In the genomic region with DNA sequence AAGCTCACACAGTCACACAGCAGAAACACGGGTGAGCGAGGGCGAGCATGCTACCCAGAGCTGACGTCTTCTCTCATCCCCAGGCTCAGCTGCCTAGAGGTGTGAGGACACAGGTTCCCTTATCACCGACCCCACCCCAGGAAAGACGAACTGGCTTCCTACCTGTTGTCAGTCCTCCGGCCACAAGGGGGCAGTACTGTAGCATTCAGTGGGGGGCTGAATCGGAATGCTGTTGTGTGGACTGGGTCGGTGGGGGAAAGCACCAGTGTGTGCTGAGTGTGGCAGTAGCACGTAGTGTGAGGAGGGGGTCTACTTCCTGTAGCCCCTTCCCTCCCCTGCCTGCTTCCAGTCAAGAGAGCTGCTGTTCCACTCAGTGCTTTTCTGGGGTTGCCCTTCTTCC, we compare ENCODE assay signal across 10 mouse cellular contexts. TPM values are rescaled to one million over a fixed set of nuclear protein-coding genes. Genes with fewer than 3 reads are reported as not detected.
DNase-seq lines count a peak whose midpoint lies in the region; ATAC-seq and TF ChIP-seq lines count a peak whose summit lies in the region.
"Had no signal": no experiment of that assay in that cellular context is flagged by ENCODE, and none has a peak within 500 bp of the region (broad histone marks: within the 10 kb centered on the region; RNA-seq: fewer than 3 reads in every experiment).

No protein-coding gene starts in this region.

- peaks cover 30% of the 10 kb centered on the region for H3K4me1 ChIP-seq in E14TG2a.4 (replicated peaks; ENCODE audit: low read depth, low read length)
- H3K4me1 ChIP-seq in lung, embryonic 14.5 days (ENCODE audit: insufficient read depth) = peaks cover 9% of the 10 kb centered on the region; the same call in 1 of the 2 replicates

- peaks cover 8% of the 10 kb centered on the region; the same call in 1 of the 2 replicates for H3K27me3 ChIP-seq in E14TG2a.4 (ENCODE audit: insufficient read depth, low read length)
- H3K27me3 ChIP-seq in lung, embryonic 14.5 days (ENCODE audit: insufficient read depth, low read length) = no peaks in the 10 kb centered on the region
- H3K27me3 ChIP-seq: midbrain, embryonic 12.5 days had no signal

- 30% methylated on average over 10 of the region's 10 CpGs for WGBS in lung, embryonic 14.5 days

- no peak overlapping the region for H3K27ac ChIP-seq in lung, embryonic 14.5 days (ENCODE audit: low read depth)
- H3K27ac ChIP-seq: midbrain, embryonic 12.5 days had no signal

- H3K36me3 ChIP-seq in E14TG2a.4 (ENCODE audit: insufficient read depth, low read length) = no peaks in the 10 kb centered on the region
- no peaks in the 10 kb centered on the region for H3K36me3 ChIP-seq in lung, embryonic 14.5 days (ENCODE audit: insufficient read depth)
- H3K36me3 ChIP-seq: midbrain, embryonic 12.5 days had no signal

- no peaks in the 10 kb centered on the region for H3K9me3 ChIP-seq in E14TG2a.4 (ENCODE audit: low read length)
- no peaks in the 10 kb centered on the region for H3K9me3 ChIP-seq in lung, embryonic 14.5 days (ENCODE audit: low read depth, low read length)
- H3K9me3 ChIP-seq: midbrain, embryonic 12.5 days had no signal

- no peak overlapping the region for H3K4me2 ChIP-seq in lung, embryonic 14.5 days
- H3K4me2 ChIP-seq: midbrain, embryonic 12.5 days had no signal

- no peak overlapping the region for H3K4me3 ChIP-seq in E14TG2a.4 (replicated peaks; ENCODE audit: low read length)
- H3K4me3 ChIP-seq in lung, embryonic 14.5 days (ENCODE audit: low read depth, low read length) = no peak overlapping the region
- H3K4me3 ChIP-seq: midbrain, embryonic 12.5 days had no signal

- TF ChIP-seq CTCF in E14TG2a.4 (conservative IDR thresholded peaks at IDR 0.05; ENCODE audit: low read length) = peak; percentile 75
- peak; percentile 92 for TF ChIP-seq CTCF in lung, embryonic 14.5 days (IDR thresholded peaks at IDR 0.05; ENCODE audit: low read depth)

- peak; percentile 42 for DNase-seq in layer of hippocampus, adult 11-12 months (ENCODE audit: low spot score)
- DNase-seq in layer of hippocampus, postnatal 36 days = no peak
- peak; percentile 21 for DNase-seq in adrenal gland, adult 8-10 months
- peak; percentile 12 to 20 for DNase-seq in gastrocnemius, adult 8-10 months (ENCODE audit: low spot score in 2 of 2)
- peak; percentile 65 for DNase-seq in lung, embryonic 14.5 days
- peak; percentile 51 to 83 for DNase-seq in spleen, postnatal 4 days (ENCODE audit: low spot score in 2 of 2)

- no peak for ATAC-seq in lung, embryonic 14.5 days (ENCODE audit: insufficient read depth)
- no peak for ATAC-seq in erythroid progenitor cell, adult 5-6 weeks (replicated peaks; ENCODE audit: low FRiP score, poor library complexity, severe bottlenecking)

- no peak overlapping the region for H3K9ac ChIP-seq in lung, embryonic 14.5 days
- H3K9ac ChIP-seq: midbrain, embryonic 12.5 days had no signal

RNA-seq across cellular contexts. Expression of gene Fam163b, which starts 16.3 kb away (rescaled TPM):
- total RNA-seq in layer of hippocampus, postnatal 36 days (2021) = 100 to 1,000 TPM; 107 to 130 TPM
- 1 to 10 TPM; 2.5 to 4.4 (median 3.5) TPM for total RNA-seq in adrenal gland, adult 8-10 months (2022)
- under 1 TPM in 1 of 4 experiments, not detected in 3; 0.08 TPM for total RNA-seq in gastrocnemius, adult 8-10 months (2022)
- 0.61 and 0.70 TPM in 2 replicates for polyA plus RNA-seq in lung, embryonic 14.5 days (2014; fragmentation: Nextera tagmentation; extraction: Ambion mirVana)
- not detected in 2 replicates for total RNA-seq in erythroid progenitor cell, adult 5-6 weeks (2015; ENCODE audit: low replicate concordance)
- not detected in 2 replicates for total RNA-seq in erythroid progenitor cell, adult 5-6 weeks (2017; ENCODE audit: low replicate concordance)
- total RNA-seq: gastrocnemius, postnatal 36 days had no signal

RNA-seq across cellular contexts. Expression of gene Dbh, which starts 39.1 kb away (rescaled TPM):
- under 1 TPM; 0.25 to 0.48 TPM for total RNA-seq in layer of hippocampus, postnatal 36 days (2021)
- total RNA-seq in adrenal gland, adult 8-10 months (2022) = 100 to 1,000 TPM; 394 to 536 (median 504) TPM
- not detected for total RNA-seq in gastrocnemius, adult 8-10 months (2022)
- polyA plus RNA-seq in lung, embryonic 14.5 days (2014; fragmentation: Nextera tagmentation; extraction: Ambion mirVana) = 0.20 and 0.75 TPM in 2 replicates
- total RNA-seq in erythroid progenitor cell, adult 5-6 weeks (2015; ENCODE audit: low replicate concordance) = not detected in 2 replicates
- total RNA-seq in erythroid progenitor cell, adult 5-6 weeks (2017; ENCODE audit: low replicate concordance) = not detected in 2 replicates
- total RNA-seq: gastrocnemius, postnatal 36 days had no signal

RNA-seq across cellular contexts. Expression of gene Adamtsl2, which starts 46.8 kb away (rescaled TPM):
- 10 to 100 TPM; 10.5 to 12.3 TPM for total RNA-seq in layer of hippocampus, postnatal 36 days (2021)
- total RNA-seq in adrenal gland, adult 8-10 months (2022) = 10 to 100 TPM; 14.3 to 24.8 (median 19.3) TPM
- 1 to 10 TPM in 3 of 4 experiments, under 1 TPM in 1; 0.99 to 2.2 (median 1.5) TPM for total RNA-seq in gastrocnemius, adult 8-10 months (2022)
- 19.2 and 21.0 TPM in 2 replicates for polyA plus RNA-seq in lung, embryonic 14.5 days (2014; fragmentation: Nextera tagmentation; extraction: Ambion mirVana)
- total RNA-seq in erythroid progenitor cell, adult 5-6 weeks (2015; ENCODE audit: low replicate concordance) = not detected in 2 replicates
- total RNA-seq in erythroid progenitor cell, adult 5-6 weeks (2017; ENCODE audit: low replicate concordance) = not detected in 2 replicates

RNA-seq across cellular contexts. Expression of gene Mymk, which starts 54.0 kb away (rescaled TPM):
- under 1 TPM; 0.46 to 0.77 TPM for total RNA-seq in layer of hippocampus, postnatal 36 days (2021)
- under 1 TPM in 1 of 4 experiments, not detected in 3; 0.20 TPM for total RNA-seq in adrenal gland, adult 8-10 months (2022)
- under 1 TPM in 1 of 4 experiments, not detected in 3; 0.48 TPM for total RNA-seq in gastrocnemius, adult 8-10 months (2022)
- 0.17 and 0.18 TPM in 2 replicates for polyA plus RNA-seq in lung, embryonic 14.5 days (2014; fragmentation: Nextera tagmentation; extraction: Ambion mirVana)
- not detected in 2 replicates for total RNA-seq in erythroid progenitor cell, adult 5-6 weeks (2015; ENCODE audit: low replicate concordance)
- total RNA-seq in erythroid progenitor cell, adult 5-6 weeks (2017; ENCODE audit: low replicate concordance) = not detected in 2 replicates

Comparison
In these comparisons a context has a peak if more than half of its experiments do, and no peak if none do; other contexts are left out.
1. DNase-seq: peak in layer of hippocampus, adult 11-12 months (single experiment), adrenal gland, adult 8-10 months (single experiment), gastrocnemius, adult 8-10 months (2 of 2), lung, embryonic 14.5 days (single experiment) and spleen, postnatal 4 days (2 of 2); none in layer of hippocampus, postnatal 36 days (0 of 2).
2. RNA of gene Fam163b, which starts 16.3 kb away (total RNA-seq): 107 to 130 TPM in layer of hippocampus, postnatal 36 days; 2.5 to 4.4 TPM in adrenal gland, adult 8-10 months, 0.08 TPM in gastrocnemius, adult 8-10 months and not detected in erythroid progenitor cell, adult 5-6 weeks; every median in the first group is over 10 times any median in the second.
3. RNA of gene Dbh, which starts 39.1 kb away (total RNA-seq): 394 to 536 TPM in adrenal gland, adult 8-10 months; 0.25 to 0.48 TPM in layer of hippocampus, postnatal 36 days, not detected in gastrocnemius, adult 8-10 months and not detected in erythroid progenitor cell, adult 5-6 weeks; every median in the first group is over 100 times any median in the second.